ENCODE assay signal across 13 mouse cellular contexts in genomic region chr4:127214510-127214909, GRCm38 (mm10). TPM values are rescaled to one million over a fixed set of nuclear protein-coding genes. Genes with fewer than 3 reads are reported as not detected.
DNase-seq lines count a peak whose midpoint lies in the region; ATAC-seq and TF ChIP-seq lines count a peak whose summit lies in the region.
"Had no signal": no experiment of that assay in that cellular context is flagged by ENCODE, and none has a peak within 500 bp of the region (broad histone marks: within the 10 kb centered on the region; RNA-seq: fewer than 3 reads in every experiment).

No protein-coding gene starts in this region.

- TF ChIP-seq EP300 in ES-Bruce4 (IDR thresholded peaks at IDR 0.05; ENCODE audit: insufficient read depth, low read depth, low read length) = no peak

- no peak overlapping the region for H3K27ac ChIP-seq in heart, embryonic 12.5 days (ENCODE audit: poor library complexity, severe bottlenecking)
- H3K27ac ChIP-seq in ES-Bruce4 (ENCODE audit: insufficient read depth, low read length) = no peak overlapping the region
- no peak overlapping the region for H3K27ac ChIP-seq in forebrain, embryonic 12.5 days
- no peak overlapping the region for H3K27ac ChIP-seq in limb, embryonic 13.5 days

- H3K4me1 ChIP-seq in heart, embryonic 12.5 days (replicated peaks) = peaks cover 14% of the 10 kb centered on the region
- peaks cover 2% of the 10 kb centered on the region for H3K4me1 ChIP-seq in ES-Bruce4 (ENCODE audit: control insufficient read depth, insufficient read depth, low read length)
- H3K4me1 ChIP-seq in forebrain, embryonic 12.5 days = peaks cover 14% of the 10 kb centered on the region
- peaks cover 5% of the 10 kb centered on the region for H3K4me1 ChIP-seq in limb, embryonic 13.5 days
- H3K4me1 ChIP-seq: megakaryocyte, embryonic 14.5 days had no signal

- no peak for TF ChIP-seq CTCF in ES-Bruce4 (IDR thresholded peaks at IDR 0.05; ENCODE audit: low read depth, low read length)

- WGBS in heart, embryonic 12.5 days = 21% methylated on average over 28 of the region's 28 CpGs
- 16% methylated on average over 28 of the region's 28 CpGs for WGBS in forebrain, embryonic 12.5 days
- WGBS in limb, embryonic 13.5 days = 16% methylated on average over 28 of the region's 28 CpGs

- H3K27me3 ChIP-seq in heart, embryonic 12.5 days (replicated peaks) = peaks cover 45% of the 10 kb centered on the region
- H3K27me3 ChIP-seq in ES-Bruce4 (ENCODE audit: control insufficient read depth, insufficient read depth, low read length, poor library complexity, severe bottlenecking) = no peaks in the 10 kb centered on the region
- peaks cover 26% of the 10 kb centered on the region for H3K27me3 ChIP-seq in forebrain, embryonic 12.5 days
- peaks cover 52% of the 10 kb centered on the region for H3K27me3 ChIP-seq in limb, embryonic 13.5 days

- H3K36me3 ChIP-seq in heart, embryonic 12.5 days = no peaks in the 10 kb centered on the region
- H3K36me3 ChIP-seq in ES-Bruce4 (ENCODE audit: control insufficient read depth, insufficient read depth, low read length, poor library complexity, severe bottlenecking) = no peaks in the 10 kb centered on the region
- H3K36me3 ChIP-seq in forebrain, embryonic 12.5 days (replicated peaks) = no peaks in the 10 kb centered on the region
- no peaks in the 10 kb centered on the region for H3K36me3 ChIP-seq in limb, embryonic 13.5 days

- TF ChIP-seq POLR2A in ES-Bruce4 (IDR thresholded peaks at IDR 0.05; ENCODE audit: insufficient read depth, low read length) = no peak

- ATAC-seq in heart, embryonic 12.5 days (ENCODE audit: insufficient number of reproducible peaks, low FRiP score) = no peak
- ATAC-seq in forebrain, embryonic 12.5 days (ENCODE audit: low FRiP score) = peak; percentile 36; the same call in 1 of the 2 replicates
- no peak for ATAC-seq in limb, embryonic 13.5 days (ENCODE audit: low FRiP score, low read depth)

- H3K4me3 ChIP-seq in heart, embryonic 12.5 days = no peak overlapping the region
- peak overlapping the region; percentile 49 for H3K4me3 ChIP-seq in ES-Bruce4 (ENCODE audit: low read depth, low read length)
- H3K4me3 ChIP-seq in forebrain, embryonic 12.5 days (replicated peaks) = peak overlapping the region; percentile 24
- no peak overlapping the region for H3K4me3 ChIP-seq in limb, embryonic 13.5 days
- H3K4me3 ChIP-seq: megakaryocyte, embryonic 14.5 days had no signal

- H3K9ac ChIP-seq in heart, embryonic 12.5 days = no peak overlapping the region
- H3K9ac ChIP-seq in ES-Bruce4 (ENCODE audit: low read depth, poor library complexity, severe bottlenecking) = no peak overlapping the region
- H3K9ac ChIP-seq in forebrain, embryonic 12.5 days = no peak overlapping the region
- H3K9ac ChIP-seq in limb, embryonic 13.5 days = no peak overlapping the region
- H3K9ac ChIP-seq: lung, embryonic 14.5 days had no signal

- H3K9me3 ChIP-seq in heart, embryonic 12.5 days (replicated peaks) = no peaks in the 10 kb centered on the region
- no peaks in the 10 kb centered on the region for H3K9me3 ChIP-seq in ES-Bruce4 (replicated peaks; ENCODE audit: control insufficient read depth, insufficient read depth, low read length, poor library complexity, severe bottlenecking)
- no peaks in the 10 kb centered on the region for H3K9me3 ChIP-seq in forebrain, embryonic 12.5 days
- H3K9me3 ChIP-seq in limb, embryonic 13.5 days = no peaks in the 10 kb centered on the region
- H3K9me3 ChIP-seq: megakaryocyte, embryonic 14.5 days had no signal

- DNase-seq in heart, adult 11 months = no peak
- no peak for DNase-seq in adrenal gland, postnatal 36 days
- DNase-seq in gastrocnemius, adult 18-20 months (ENCODE audit: low spot score) = no peak
- DNase-seq in spleen, postnatal 4 days (ENCODE audit: low spot score in 2 of 2) = no peak
- DNase-seq: adrenal gland, postnatal 14 days; embryo, embryonic 11 days; heart, postnatal 14 days; lung, embryonic 14.5 days had no signal

- peak overlapping the region; percentile 38 for H3K4me2 ChIP-seq in heart, embryonic 12.5 days
- peak overlapping the region; percentile 47 for H3K4me2 ChIP-seq in forebrain, embryonic 12.5 days
- peak overlapping the region; percentile 40 for H3K4me2 ChIP-seq in limb, embryonic 13.5 days (replicated peaks)
- H3K4me2 ChIP-seq: lung, embryonic 14.5 days had no signal

RNA-seq across cellular contexts. Expression of gene Smim12, which starts 29.1 kb away (rescaled TPM):
- 51.9 and 58.7 TPM in 2 replicates for polyA plus RNA-seq in heart, embryonic 12.5 days (2016; fragmentation: Nextera tagmentation; extraction: Ambion mirVana)
- 26.6 and 28.8 TPM in 2 replicates for polyA plus RNA-seq in ES-Bruce4 (2011; ENCODE audit: insufficient read depth, insufficient read length, low read depth, missing spikeins)
- 44.2 and 46.6 TPM in 2 replicates for polyA plus RNA-seq in forebrain, embryonic 12.5 days (2016; fragmentation: Nextera tagmentation; extraction: Ambion mirVana)
- polyA plus RNA-seq in limb, embryonic 13.5 days (2015; fragmentation: Nextera tagmentation; extraction: Ambion mirVana) = 51.0 and 53.7 TPM in 2 replicates
- total RNA-seq in adrenal gland, postnatal 36 days (2021) = 10 to 100 TPM; 51.5 to 52.6 TPM
- total RNA-seq in gastrocnemius, adult 18-20 months (2021) = 10 to 100 TPM; 36.3 to 36.9 TPM

RNA-seq across cellular contexts. Expression of gene Dlgap3, which starts 45.5 kb away (rescaled TPM):
- 0.73 and 0.95 TPM in 2 replicates for polyA plus RNA-seq in heart, embryonic 12.5 days (2016; fragmentation: Nextera tagmentation; extraction: Ambion mirVana)
- 7.4 and 9.5 TPM in 2 replicates for polyA plus RNA-seq in ES-Bruce4 (2011; ENCODE audit: insufficient read depth, insufficient read length, low read depth, missing spikeins)
- 5.7 and 5.8 TPM in 2 replicates for polyA plus RNA-seq in forebrain, embryonic 12.5 days (2016; fragmentation: Nextera tagmentation; extraction: Ambion mirVana)
- polyA plus RNA-seq in limb, embryonic 13.5 days (2015; fragmentation: Nextera tagmentation; extraction: Ambion mirVana) = 0.53 and 0.55 TPM in 2 replicates
- 1 to 10 TPM; 3.1 to 5.6 TPM for total RNA-seq in adrenal gland, postnatal 36 days (2021)
- under 1 TPM in 1 of 2 experiments, not detected in 1; 0.21 TPM for total RNA-seq in gastrocnemius, adult 18-20 months (2021)

Comparison
In these comparisons a context has a peak if more than half of its experiments do, and no peak if none do; other contexts are left out.
1. H3K4me3 ChIP-seq: peak in ES-Bruce4 (single experiment) and forebrain, embryonic 12.5 days (single experiment); none in heart, embryonic 12.5 days (single experiment) and limb, embryonic 13.5 days (single experiment).
2. Peak in every context shown above with its lines, with median percentiles within 50 percentile points of each other: H3K4me2 ChIP-seq.